ENCODE assay signal across 27 mouse cellular contexts in the genomic region with DNA sequence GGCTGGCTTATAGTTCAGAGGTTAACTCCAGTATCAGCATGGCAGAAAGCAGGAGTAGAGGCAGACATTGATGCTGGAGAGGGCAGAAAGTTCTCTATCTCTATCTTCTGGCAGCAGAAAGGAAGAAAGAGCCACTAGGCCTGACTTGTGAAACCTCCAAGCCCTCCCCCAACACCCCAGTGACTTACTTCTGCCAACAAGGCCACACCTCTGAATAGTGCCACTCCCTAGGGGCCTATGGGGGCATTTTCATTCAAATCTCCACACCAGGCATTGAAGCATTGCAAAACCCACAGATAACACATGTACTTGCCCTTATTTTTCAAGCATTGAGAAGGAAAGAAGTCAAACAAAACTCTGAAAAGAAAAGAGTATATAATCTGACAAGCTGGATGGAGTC.
DNase-seq lines count a peak whose midpoint lies in the region; ATAC-seq lines count a peak whose summit lies in the region.
"Had no signal": no experiment of that assay in that cellular context is flagged by ENCODE, and none has a peak within 500 bp of the region (broad histone marks: within the 10 kb centered on the region; RNA-seq: fewer than 3 reads in every experiment).

No protein-coding gene starts in this region.

- H3K9ac ChIP-seq in intestine, embryonic 16.5 days (ENCODE audit: low read depth, low read length): no peak overlapping the region
- no peak overlapping the region for H3K9ac ChIP-seq in stomach, embryonic 15.5 days
- H3K9ac ChIP-seq: heart, embryonic 13.5 days; hindbrain, embryonic 15.5 days; limb, embryonic 13.5 days; liver, embryonic 12.5 days; liver, postnatal 0 days; midbrain, embryonic 13.5 days; neural tube, embryonic 13.5 days had no signal

- DNase-seq in adrenal gland, postnatal 36 days: peak; percentile 4 to 33
- no peak for DNase-seq in adrenal gland, adult (ENCODE audit: inconsistent age in 2 of 2, low spot score in 1 of 2)
- no peak for DNase-seq in ovary, postnatal 14 days (ENCODE audit: low spot score)
- no peak for DNase-seq in lung, adult 18-20 months
- no peak for DNase-seq in right cerebral cortex, postnatal 36 days (ENCODE audit: low spot score in 2 of 2)
- DNase-seq: cerebellum, adult 2 months; cerebellum, postnatal 14 days; gastrocnemius, adult 2 months; heart, postnatal 10 days; kidney, adult 9 months; kidney, postnatal 14 days; layer of hippocampus, adult 9-11 months; liver, postnatal 0 days; lung, postnatal 4 days; thymus, postnatal 4 days had no signal

- H3K4me3 ChIP-seq in intestine, embryonic 16.5 days (ENCODE audit: low read length): no peak overlapping the region
- H3K4me3 ChIP-seq in stomach, embryonic 15.5 days (replicated peaks): no peak overlapping the region
- H3K4me3 ChIP-seq: erythroblast, embryonic 14.5 days; gastrocnemius, adult 2 months; heart, embryonic 13.5 days; hindbrain, embryonic 15.5 days; limb, embryonic 13.5 days; liver, embryonic 12.5 days; megakaryocyte, embryonic 14.5 days; midbrain, embryonic 13.5 days; neural tube, embryonic 13.5 days had no signal

- H3K4me2 ChIP-seq in intestine, embryonic 16.5 days (ENCODE audit: low read depth, low read length): no peak overlapping the region
- H3K4me2 ChIP-seq in stomach, embryonic 15.5 days: no peak overlapping the region
- H3K4me2 ChIP-seq: heart, embryonic 13.5 days; hindbrain, embryonic 15.5 days; limb, embryonic 13.5 days; liver, embryonic 12.5 days; midbrain, embryonic 13.5 days; neural tube, embryonic 13.5 days had no signal

- peaks cover 16% of the 10 kb centered on the region for H3K4me1 ChIP-seq in intestine, embryonic 16.5 days (ENCODE audit: control insufficient read depth, insufficient read depth, low read length)
- H3K4me1 ChIP-seq in stomach, embryonic 15.5 days: no peaks in the 10 kb centered on the region
- H3K4me1 ChIP-seq: heart, embryonic 13.5 days; hindbrain, embryonic 15.5 days; limb, embryonic 13.5 days; liver, embryonic 12.5 days; megakaryocyte, embryonic 14.5 days had no signal

- no peaks in the 10 kb centered on the region for H3K27me3 ChIP-seq in intestine, embryonic 16.5 days (replicated peaks; ENCODE audit: control insufficient read depth, insufficient read depth, low read length)
- no peaks in the 10 kb centered on the region for H3K27me3 ChIP-seq in stomach, embryonic 15.5 days (replicated peaks)
- H3K27me3 ChIP-seq: heart, embryonic 13.5 days; hindbrain, embryonic 15.5 days; limb, embryonic 13.5 days; liver, embryonic 12.5 days; megakaryocyte, embryonic 14.5 days; midbrain, embryonic 13.5 days; neural tube, embryonic 13.5 days had no signal

- H3K27ac ChIP-seq in intestine, embryonic 16.5 days (ENCODE audit: low read length): no peak overlapping the region
- H3K27ac ChIP-seq in stomach, embryonic 15.5 days: no peak overlapping the region; the same call in 1 of the 2 replicates
- H3K27ac ChIP-seq: gastrocnemius, adult 2 months; heart, embryonic 13.5 days; hindbrain, embryonic 15.5 days; limb, embryonic 13.5 days; liver, embryonic 12.5 days; midbrain, embryonic 13.5 days; neural tube, embryonic 13.5 days had no signal

- peak; percentile 73 for ATAC-seq in intestine, embryonic 16.5 days
- peak; percentile 83 for ATAC-seq in stomach, embryonic 15.5 days (ENCODE audit: insufficient read depth, low FRiP score, low read depth)
- ATAC-seq: forebrain, embryonic 16.5 days; liver, embryonic 12.5 days; liver, postnatal 0 days; lung, postnatal 0 days; midbrain, embryonic 13.5 days had no signal

- H3K36me3 ChIP-seq in intestine, embryonic 16.5 days (ENCODE audit: control insufficient read depth, insufficient read depth, low read length): no peaks in the 10 kb centered on the region
- no peaks in the 10 kb centered on the region for H3K36me3 ChIP-seq in stomach, embryonic 15.5 days
- H3K36me3 ChIP-seq: heart, embryonic 13.5 days; hindbrain, embryonic 15.5 days; limb, embryonic 13.5 days; liver, embryonic 12.5 days; midbrain, embryonic 13.5 days; neural tube, embryonic 13.5 days had no signal

- H3K9me3 ChIP-seq in intestine, embryonic 16.5 days (ENCODE audit: control insufficient read depth, low read length): no peaks in the 10 kb centered on the region
- H3K9me3 ChIP-seq in stomach, embryonic 15.5 days: no peaks in the 10 kb centered on the region
- H3K9me3 ChIP-seq: heart, embryonic 13.5 days; hindbrain, embryonic 15.5 days; limb, embryonic 13.5 days; liver, embryonic 12.5 days; megakaryocyte, embryonic 14.5 days; midbrain, embryonic 13.5 days; neural tube, embryonic 13.5 days had no signal

Comparison
In these comparisons a context has a peak if more than half of its experiments do, and no peak if none do; other contexts are left out.
1. DNase-seq: peak in adrenal gland, postnatal 36 days (2 of 2); none in adrenal gland, adult (0 of 2), ovary, postnatal 14 days (single experiment), lung, adult 18-20 months (0 of 2) and right cerebral cortex, postnatal 36 days (0 of 2).